Mouse (Mus musculus) brain, embryonic 18.5 days (tissue): Measurements from ENCODE around the gene Fkbpl.

Source experiments
- DNase-seq: peaks from one replicate; pipeline ENCODE4 v3.0.0-alpha.2; 2012; ENCODE audit warnings: low read depth, low spot score

Gene Fkbpl

GRCm38 (mm10) chr17:34692906-34693305 lies 48.3 kb downstream of the Fkbpl start:
- no peak for DNase-seq
